In the genomic region with DNA sequence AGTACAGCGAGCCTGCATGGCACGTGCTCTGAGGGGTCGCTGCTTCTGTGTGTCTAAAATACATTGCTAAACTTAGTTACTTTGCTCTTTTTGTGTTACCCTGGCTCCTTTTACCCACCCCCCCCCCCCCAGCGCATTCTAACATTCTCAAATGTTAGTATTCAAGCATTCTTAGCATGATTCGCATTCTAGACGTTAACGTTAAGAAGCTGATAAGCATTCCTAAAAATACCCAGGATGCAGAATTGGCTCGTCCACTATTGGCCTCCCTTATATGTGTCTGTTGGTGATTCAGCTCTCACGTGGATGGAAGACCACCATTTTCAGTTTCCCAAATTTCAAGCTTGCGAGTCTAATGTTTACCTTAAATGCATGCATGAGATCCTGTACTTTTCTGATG, we compare ENCODE assay signal across 21 mouse cellular contexts. TPM values are rescaled to one million over a fixed set of nuclear protein-coding genes. Genes with fewer than 3 reads are reported as not detected.
A peak's percentile ranks its signal among the peaks of the same experiment; 100 is the strongest.
DNase-seq lines count a peak whose midpoint lies in the region; ATAC-seq and TF ChIP-seq lines count a peak whose summit lies in the region.
"Had no signal": no experiment of that assay in that cellular context is flagged by ENCODE, and none has a peak within 500 bp of the region (broad histone marks: within the 10 kb centered on the region; RNA-seq: fewer than 3 reads in every experiment).

No protein-coding gene starts in this region.

- no peak for TF ChIP-seq CTCF in stomach, postnatal 0 days (IDR thresholded peaks at IDR 0.05; ENCODE audit: low read depth)

- H3K27ac ChIP-seq in heart, embryonic 14.5 days (replicated peaks in 1 of 2; ENCODE audit: control insufficient read depth in 1 of 2, insufficient read depth in 1 of 2, low read depth in 2 of 2, low read length in 2 of 2), result peak overlapping the region; percentile 91 to 95
- 0 out of 2 replicates have a peak overlapping the region, but pooled peaks have one; percentile 26 for H3K27ac ChIP-seq in limb, embryonic 14.5 days (replicated peaks; ENCODE audit: low read depth, low read length)
- H3K27ac ChIP-seq in limb, embryonic 10.5 days, result no peak overlapping the region
- 0 out of 2 replicates have a peak overlapping the region, but pooled peaks have one; percentile 18 for H3K27ac ChIP-seq in embryonic facial prominence, embryonic 13.5 days
- H3K27ac ChIP-seq in stomach, postnatal 0 days (replicated peaks), result peak overlapping the region; percentile 56; the same call in 1 of the 2 replicates
- no peak overlapping the region for H3K27ac ChIP-seq in liver, embryonic 11.5 days (ENCODE audit: low read depth, low read length)
- H3K27ac ChIP-seq: forebrain, embryonic 15.5 days; midbrain, embryonic 13.5 days had no signal

- H3K27me3 ChIP-seq in heart, embryonic 14.5 days (ENCODE audit: control insufficient read depth, insufficient read depth, low read length), result no peaks in the 10 kb centered on the region
- H3K27me3 ChIP-seq in limb, embryonic 14.5 days (ENCODE audit: control insufficient read depth, insufficient read depth, low read length), result no peaks in the 10 kb centered on the region
- H3K27me3 ChIP-seq in limb, embryonic 10.5 days (ENCODE audit: low read depth, poor library complexity, severe bottlenecking), result no peaks in the 10 kb centered on the region
- H3K27me3 ChIP-seq in embryonic facial prominence, embryonic 13.5 days, result no peaks in the 10 kb centered on the region
- H3K27me3 ChIP-seq in stomach, postnatal 0 days (ENCODE audit: control insufficient read depth, insufficient read depth, low read length), result no peaks in the 10 kb centered on the region
- no peaks in the 10 kb centered on the region for H3K27me3 ChIP-seq in liver, embryonic 11.5 days (replicated peaks; ENCODE audit: control insufficient read depth, insufficient read depth, low read length)
- H3K27me3 ChIP-seq: forebrain, embryonic 15.5 days; liver, embryonic 13.5 days; midbrain, embryonic 13.5 days had no signal

- no peak overlapping the region for H3K4me3 ChIP-seq in heart, embryonic 14.5 days (ENCODE audit: control insufficient read depth in 1 of 2, insufficient read depth in 1 of 2, low read depth in 1 of 2, low read length in 2 of 2)
- no peak overlapping the region for H3K4me3 ChIP-seq in limb, embryonic 14.5 days (replicated peaks; ENCODE audit: low read length)
- no peak overlapping the region for H3K4me3 ChIP-seq in limb, embryonic 10.5 days
- H3K4me3 ChIP-seq in embryonic facial prominence, embryonic 13.5 days, result no peak overlapping the region
- H3K4me3 ChIP-seq in stomach, postnatal 0 days (ENCODE audit: low read depth, low read length), result no peak overlapping the region
- no peak overlapping the region for H3K4me3 ChIP-seq in liver, embryonic 11.5 days (ENCODE audit: low read depth, low read length)
- H3K4me3 ChIP-seq: forebrain, embryonic 15.5 days; liver, embryonic 13.5 days; midbrain, embryonic 13.5 days; myocyte had no signal

- DNase-seq in heart, postnatal 25 days (ENCODE audit: low spot score), result no peak
- DNase-seq in limb, embryonic 14.5 days (ENCODE audit: low spot score), result no peak
- DNase-seq in limb, embryonic 10.5 days (ENCODE audit: low spot score), result no peak
- no peak for DNase-seq in stomach, postnatal 0 days (ENCODE audit: low spot score)
- DNase-seq in liver, embryonic 11.5 days (ENCODE audit: low spot score), result no peak
- DNase-seq: adrenal gland, adult 2 months; cerebellum, adult 11 months; cerebellum, postnatal 36 days; kidney, postnatal 14 days; liver, embryonic 13.5 days; spleen, adult 18-20 months; thymus, postnatal 4 days had no signal

- H3K9ac ChIP-seq in heart, embryonic 14.5 days (ENCODE audit: low read length), result 0 out of 2 replicates have a peak overlapping the region, but pooled peaks have one; percentile 58
- no peak overlapping the region for H3K9ac ChIP-seq in limb, embryonic 14.5 days (ENCODE audit: low read depth, low read length, severe bottlenecking)
- no peak overlapping the region for H3K9ac ChIP-seq in embryonic facial prominence, embryonic 13.5 days
- no peak overlapping the region for H3K9ac ChIP-seq in stomach, postnatal 0 days (ENCODE audit: low read length)
- H3K9ac ChIP-seq in liver, embryonic 11.5 days (ENCODE audit: low read depth, low read length), result no peak overlapping the region
- H3K9ac ChIP-seq: forebrain, embryonic 15.5 days; liver, embryonic 13.5 days; midbrain, embryonic 13.5 days had no signal

- TF ChIP-seq POLR2A in limb, embryonic 14.5 days (IDR thresholded peaks at IDR 0.05; ENCODE audit: borderline replicate concordance, extremely low read depth, insufficient read depth, insufficient read length), result no peak

- WGBS in heart, embryonic 14.5 days, result 16% methylated on average over 10 of the region's 10 CpGs
- 79% methylated on average over 10 of the region's 10 CpGs for WGBS in limb, embryonic 14.5 days
- WGBS in limb, embryonic 10.5 days, result 84% methylated on average over 10 of the region's 10 CpGs
- WGBS in embryonic facial prominence, embryonic 13.5 days, result 64% methylated on average over 10 of the region's 10 CpGs
- 44% methylated on average over 10 of the region's 10 CpGs for WGBS in stomach, postnatal 0 days
- WGBS in liver, embryonic 11.5 days, result 69% methylated on average over 10 of the region's 10 CpGs

- TF ChIP-seq EP300 in stomach, postnatal 0 days (optimal IDR thresholded peaks at IDR 0.05), result no peak

- no peaks in the 10 kb centered on the region for H3K9me3 ChIP-seq in heart, embryonic 14.5 days (ENCODE audit: control insufficient read depth, low read length)
- no peaks in the 10 kb centered on the region for H3K9me3 ChIP-seq in limb, embryonic 14.5 days (ENCODE audit: control insufficient read depth, low read length)
- H3K9me3 ChIP-seq in limb, embryonic 10.5 days (replicated peaks), result no peaks in the 10 kb centered on the region
- no peaks in the 10 kb centered on the region for H3K9me3 ChIP-seq in embryonic facial prominence, embryonic 13.5 days
- no peaks in the 10 kb centered on the region for H3K9me3 ChIP-seq in stomach, postnatal 0 days (ENCODE audit: control insufficient read depth, low read length)
- H3K9me3 ChIP-seq in liver, embryonic 11.5 days (ENCODE audit: control insufficient read depth, low read length), result no peaks in the 10 kb centered on the region
- H3K9me3 ChIP-seq: forebrain, embryonic 15.5 days; liver, embryonic 13.5 days; midbrain, embryonic 13.5 days had no signal

- intact Hi-C loops in heart, postnatal 25 days (cut with DNase I), result no loop called here

- H3K4me2 ChIP-seq in heart, embryonic 14.5 days (ENCODE audit: low read length), result peak overlapping the region; percentile 24; the same call in 1 of the 2 replicates
- no peak overlapping the region for H3K4me2 ChIP-seq in limb, embryonic 14.5 days (replicated peaks; ENCODE audit: low read depth, low read length, severe bottlenecking)
- no peak overlapping the region for H3K4me2 ChIP-seq in embryonic facial prominence, embryonic 13.5 days
- no peak overlapping the region for H3K4me2 ChIP-seq in stomach, postnatal 0 days (replicated peaks; ENCODE audit: low read depth)
- H3K4me2 ChIP-seq in liver, embryonic 11.5 days, result no peak overlapping the region
- H3K4me2 ChIP-seq: forebrain, embryonic 15.5 days; liver, embryonic 13.5 days; midbrain, embryonic 13.5 days had no signal

- peaks cover 40 to 63% of the 10 kb centered on the region in 2 experiments for H3K4me1 ChIP-seq in heart, embryonic 14.5 days (ENCODE audit: control insufficient read depth in 2 of 2, insufficient read depth in 2 of 2, low read length in 2 of 2)
- H3K4me1 ChIP-seq in limb, embryonic 14.5 days (ENCODE audit: control insufficient read depth, insufficient read depth, low read length), result peaks cover 19% of the 10 kb centered on the region
- peaks cover 23% of the 10 kb centered on the region for H3K4me1 ChIP-seq in limb, embryonic 10.5 days
- peaks cover 34% of the 10 kb centered on the region for H3K4me1 ChIP-seq in embryonic facial prominence, embryonic 13.5 days
- H3K4me1 ChIP-seq in stomach, postnatal 0 days (replicated peaks; ENCODE audit: control insufficient read depth, insufficient read depth), result peaks cover 3% of the 10 kb centered on the region; the same call in 1 of the 2 replicates
- peaks cover 12% of the 10 kb centered on the region for H3K4me1 ChIP-seq in liver, embryonic 11.5 days (replicated peaks; ENCODE audit: control insufficient read depth, insufficient read depth, low read length)
- H3K4me1 ChIP-seq: forebrain, embryonic 15.5 days had no signal

- peaks cover 59% of the 10 kb centered on the region for H3K36me3 ChIP-seq in heart, embryonic 14.5 days (ENCODE audit: control insufficient read depth, insufficient read depth, low read length)
- 0 out of 2 replicates have a peak, but pooled peaks cover 2% of the 10 kb centered on the region for H3K36me3 ChIP-seq in limb, embryonic 14.5 days (ENCODE audit: control insufficient read depth, insufficient read depth, low read length)
- H3K36me3 ChIP-seq in limb, embryonic 10.5 days, result no peaks in the 10 kb centered on the region
- H3K36me3 ChIP-seq in embryonic facial prominence, embryonic 13.5 days, result no peaks in the 10 kb centered on the region
- no peaks in the 10 kb centered on the region for H3K36me3 ChIP-seq in stomach, postnatal 0 days (ENCODE audit: control insufficient read depth, insufficient read depth, low read length)
- H3K36me3 ChIP-seq in liver, embryonic 11.5 days (ENCODE audit: control insufficient read depth, insufficient read depth, low read length), result no peaks in the 10 kb centered on the region
- H3K36me3 ChIP-seq: forebrain, embryonic 15.5 days; liver, embryonic 13.5 days; midbrain, embryonic 13.5 days had no signal

- ATAC-seq in heart, embryonic 14.5 days (ENCODE audit: insufficient number of reproducible peaks, insufficient read depth, low FRiP score, low read depth), result 0 out of 2 replicates have a peak, but pooled peaks have one; percentile 26
- no peak for ATAC-seq in limb, embryonic 14.5 days (ENCODE audit: low FRiP score, low read depth)
- no peak for ATAC-seq in embryonic facial prominence, embryonic 13.5 days (ENCODE audit: insufficient number of reproducible peaks, insufficient read depth, low FRiP score, low TSS enrichment, low read depth)
- no peak for ATAC-seq in stomach, postnatal 0 days (ENCODE audit: low FRiP score, low TSS enrichment)
- no peak for ATAC-seq in liver, embryonic 11.5 days (replicated peaks; ENCODE audit: low FRiP score)
- ATAC-seq: forebrain, embryonic 15.5 days; midbrain, embryonic 13.5 days had no signal

RNA-seq across cellular contexts. Expression of a gene that starts 59.9 kb away (rescaled TPM):
- polyA plus RNA-seq in heart, embryonic 14.5 days (2014; fragmentation: Nextera tagmentation; extraction: Ambion mirVana), result 3.3 and 3.7 TPM in 2 replicates
- total RNA-seq in heart, postnatal 25 days (2021), result under 1 TPM in 1 of 2 experiments, not detected in 1; 0.10 TPM
- 0.51 and 0.60 TPM in 2 replicates for polyA plus RNA-seq in limb, embryonic 14.5 days (2012; rRNA removed)
- 0.78 and 0.95 TPM in 2 replicates for polyA plus RNA-seq in limb, embryonic 14.5 days (2014; fragmentation: Nextera tagmentation; extraction: Ambion mirVana)
- polyA plus RNA-seq in limb, embryonic 10.5 days (2016; fragmentation: Nextera tagmentation; extraction: Ambion mirVana), result 0.53 and 0.68 TPM in 2 replicates
- polyA plus RNA-seq in embryonic facial prominence, embryonic 13.5 days (2015; fragmentation: Nextera tagmentation; extraction: Ambion mirVana), result 0.80 and 1.1 TPM in 2 replicates
- polyA plus RNA-seq in stomach, postnatal 0 days (2015; fragmentation: Nextera tagmentation; extraction: Ambion mirVana), result 0.15 and 0.24 TPM in 2 replicates
- 2.4 TPM in 2 replicates for polyA plus RNA-seq in liver, embryonic 11.5 days (2014; fragmentation: Nextera tagmentation; extraction: Ambion mirVana)
- total RNA-seq: adrenal gland, adult 2 months; gastrocnemius, adult 8-10 months; layer of hippocampus, postnatal 10 days; left cerebral cortex, postnatal 14 days had no signal
- polyA plus RNA-seq: adrenal gland, adult 2 months; C2C12; myocyte had no signal

Comparison
In these comparisons a context has a peak if more than half of its experiments do, and no peak if none do; other contexts are left out.
1. H3K27ac ChIP-seq: peak in heart, embryonic 14.5 days (2 of 2), limb, embryonic 14.5 days (single experiment), embryonic facial prominence, embryonic 13.5 days (single experiment) and stomach, postnatal 0 days (single experiment); none in limb, embryonic 10.5 days (single experiment) and liver, embryonic 11.5 days (single experiment).